Mouse (Mus musculus): ENCODE results near the gene Retreg1. TPM values are rescaled to one million over a fixed set of nuclear protein-coding genes. Genes with fewer than 3 reads are reported as not detected.

The Retreg1 gene
- polyA plus RNA-seq, 1 experiment from 2014 or later = 37.8 TPM

DNA sequence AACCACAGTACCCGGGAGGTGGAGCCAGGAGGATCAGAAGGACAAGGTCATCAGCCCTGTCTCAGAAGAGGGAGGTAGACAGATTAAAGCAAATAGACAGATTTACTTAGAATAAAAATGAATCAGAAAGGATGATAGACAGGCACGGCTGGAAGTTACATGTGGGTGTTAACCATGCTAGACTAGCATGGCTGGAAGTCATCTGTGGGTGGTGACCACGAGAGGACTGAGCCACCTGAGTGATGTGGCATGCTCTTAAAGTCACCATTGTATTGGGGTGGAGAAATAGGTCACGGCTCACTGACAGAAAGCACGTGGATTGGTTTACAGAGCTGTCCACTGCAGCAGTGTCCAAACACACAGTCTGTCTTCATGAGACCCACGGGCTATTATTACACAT is 36.2 kb downstream of the Retreg1 start:
- no peak overlapping the region for H3K4me3 ChIP-seq (ENCODE audit: low read depth, low read length)
- TF ChIP-seq CTCF (IDR thresholded peaks at IDR 0.05; ENCODE audit: low read depth) = no peak
- H3K9me3 ChIP-seq (ENCODE audit: control insufficient read depth) = no peaks in the 10 kb centered on the region
- H3K27ac ChIP-seq (ENCODE audit: low read depth, low read length) = no peak overlapping the region
- no peak overlapping the region for H3K4me2 ChIP-seq (replicated peaks; ENCODE audit: low read depth)
- no peaks in the 10 kb centered on the region for H3K4me1 ChIP-seq (replicated peaks; ENCODE audit: control insufficient read depth, insufficient read depth, low read length)
- no peaks in the 10 kb centered on the region for H3K36me3 ChIP-seq (ENCODE audit: control insufficient read depth, insufficient read depth)
- H3K9ac ChIP-seq (ENCODE audit: low read depth, low read length) = no peak overlapping the region
- no peak for ATAC-seq
- no peaks in the 10 kb centered on the region for H3K27me3 ChIP-seq (replicated peaks; ENCODE audit: control insufficient read depth, insufficient read depth, low read length)
- WGBS = 64% methylated on average over 6 of the region's 6 CpGs

DNA sequence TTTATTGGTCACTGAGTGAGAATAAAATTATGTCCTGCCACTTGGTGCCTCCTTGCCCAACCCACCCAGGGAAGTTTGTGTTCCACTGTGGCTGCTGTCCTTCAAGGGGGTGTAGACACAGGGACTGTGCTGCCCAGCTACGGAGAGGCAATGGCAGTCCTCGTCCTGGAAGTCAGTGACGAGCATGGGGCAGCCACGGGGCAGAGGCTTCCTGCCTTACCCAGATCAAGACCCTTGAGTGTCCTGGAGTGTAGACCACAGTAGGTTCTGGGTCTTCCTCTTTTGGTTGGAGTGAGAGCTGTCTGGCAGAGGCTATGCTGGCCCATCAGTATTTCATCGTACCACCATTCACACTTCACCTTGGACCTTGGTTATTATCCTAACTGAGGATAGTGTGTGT is 37.2 kb downstream of the Retreg1 start:
- H3K27me3 ChIP-seq (replicated peaks; ENCODE audit: control insufficient read depth, insufficient read depth, low read length) = no peaks in the 10 kb centered on the region
- 82% methylated on average over 5 of the region's 5 CpGs for WGBS
- H3K9me3 ChIP-seq (ENCODE audit: control insufficient read depth) = no peaks in the 10 kb centered on the region
- H3K36me3 ChIP-seq (ENCODE audit: control insufficient read depth, insufficient read depth) = no peaks in the 10 kb centered on the region
- no peak overlapping the region for H3K4me3 ChIP-seq (ENCODE audit: low read depth, low read length)
- no peak for ATAC-seq
- TF ChIP-seq CTCF (IDR thresholded peaks at IDR 0.05; ENCODE audit: low read depth) = no peak
- no peak overlapping the region for H3K9ac ChIP-seq (ENCODE audit: low read depth, low read length)
- H3K4me2 ChIP-seq (replicated peaks; ENCODE audit: low read depth) = no peak overlapping the region
- no peaks in the 10 kb centered on the region for H3K4me1 ChIP-seq (replicated peaks; ENCODE audit: control insufficient read depth, insufficient read depth, low read length)
- H3K27ac ChIP-seq (ENCODE audit: low read depth, low read length) = no peak overlapping the region

DNA sequence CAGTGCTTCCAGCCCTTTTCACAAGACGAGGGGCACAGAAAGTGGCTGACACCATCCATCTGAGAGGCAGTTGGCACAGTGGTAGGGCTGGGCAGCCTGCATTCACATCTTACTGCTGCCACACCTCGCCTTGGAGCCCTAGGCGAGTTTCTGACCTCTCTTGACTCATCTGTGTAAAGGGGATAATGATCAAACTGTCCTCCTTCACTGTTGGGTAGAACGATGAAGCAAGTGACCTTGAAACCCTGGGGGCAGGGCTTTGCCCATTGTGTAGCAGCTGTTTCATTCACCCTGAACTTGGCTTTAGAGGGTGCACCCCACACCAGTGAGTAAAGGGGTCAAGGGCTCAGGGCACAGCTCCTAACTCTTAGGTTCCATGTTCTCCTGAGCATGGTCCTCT is 39.0 kb downstream of the Retreg1 start:
- H3K9ac ChIP-seq (ENCODE audit: low read depth, low read length) = no peak overlapping the region
- WGBS = 70% methylated on average over 4 of the region's 4 CpGs
- no peak for TF ChIP-seq CTCF (IDR thresholded peaks at IDR 0.05; ENCODE audit: low read depth)
- H3K4me3 ChIP-seq (ENCODE audit: low read depth, low read length) = no peak overlapping the region
- H3K27me3 ChIP-seq (replicated peaks; ENCODE audit: control insufficient read depth, insufficient read depth, low read length) = no peaks in the 10 kb centered on the region
- H3K4me2 ChIP-seq (replicated peaks; ENCODE audit: low read depth) = no peak overlapping the region
- H3K27ac ChIP-seq (ENCODE audit: low read depth, low read length) = no peak overlapping the region
- ATAC-seq = no peak
- H3K36me3 ChIP-seq (ENCODE audit: control insufficient read depth, insufficient read depth) = no peaks in the 10 kb centered on the region
- no peaks in the 10 kb centered on the region for H3K9me3 ChIP-seq (ENCODE audit: control insufficient read depth)
- H3K4me1 ChIP-seq (replicated peaks; ENCODE audit: control insufficient read depth, insufficient read depth, low read length) = no peaks in the 10 kb centered on the region

DNA sequence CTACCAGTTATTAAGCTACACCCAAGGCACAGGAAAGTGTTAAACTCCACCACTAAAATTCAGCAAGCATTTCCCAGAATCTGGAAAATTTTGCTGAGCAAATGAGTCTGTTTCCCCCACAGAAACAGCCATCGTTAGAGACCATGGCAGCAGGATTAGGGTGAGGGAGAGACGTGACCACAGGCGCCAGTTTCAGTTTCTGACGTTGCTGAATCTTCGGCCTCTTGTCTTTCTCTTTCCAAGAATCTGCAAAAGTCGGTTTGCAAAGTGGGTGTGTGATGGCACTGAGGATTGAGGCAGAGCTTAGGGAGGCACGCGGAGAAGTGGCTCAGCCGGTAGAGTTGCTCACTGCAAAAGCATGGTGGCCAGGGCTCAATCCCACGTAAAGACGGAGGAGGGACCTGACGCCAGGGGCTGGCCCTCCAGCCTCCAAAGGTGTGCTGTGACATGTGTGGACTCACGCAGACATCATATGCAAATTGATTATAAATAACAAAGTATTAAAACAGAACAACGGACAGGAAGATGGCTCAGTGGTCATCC is 41.5 kb downstream of the Retreg1 start:
- Histone ChIP-seq H3K4me1 (replicated peaks; ENCODE audit: control insufficient read depth, insufficient read depth, low read length) (no peaks in the 10 kb centered on the region), H3K27ac (ENCODE audit: low read depth, low read length) (no peak overlapping the region), H3K4me3 (ENCODE audit: low read depth, low read length) (no peak overlapping the region), H3K27me3 (replicated peaks; ENCODE audit: control insufficient read depth, insufficient read depth, low read length) (no peaks in the 10 kb centered on the region), H3K4me2 (replicated peaks; ENCODE audit: low read depth) (no peak overlapping the region), H3K36me3 (ENCODE audit: control insufficient read depth, insufficient read depth) (no peaks in the 10 kb centered on the region), H3K9ac (ENCODE audit: low read depth, low read length) (no peak overlapping the region), H3K9me3 (ENCODE audit: control insufficient read depth) (no peaks in the 10 kb centered on the region)
- no peak for ATAC-seq
- WGBS = 74% methylated on average over 14 of the region's 14 CpGs
- no peak for TF ChIP-seq CTCF (IDR thresholded peaks at IDR 0.05; ENCODE audit: low read depth)

DNA sequence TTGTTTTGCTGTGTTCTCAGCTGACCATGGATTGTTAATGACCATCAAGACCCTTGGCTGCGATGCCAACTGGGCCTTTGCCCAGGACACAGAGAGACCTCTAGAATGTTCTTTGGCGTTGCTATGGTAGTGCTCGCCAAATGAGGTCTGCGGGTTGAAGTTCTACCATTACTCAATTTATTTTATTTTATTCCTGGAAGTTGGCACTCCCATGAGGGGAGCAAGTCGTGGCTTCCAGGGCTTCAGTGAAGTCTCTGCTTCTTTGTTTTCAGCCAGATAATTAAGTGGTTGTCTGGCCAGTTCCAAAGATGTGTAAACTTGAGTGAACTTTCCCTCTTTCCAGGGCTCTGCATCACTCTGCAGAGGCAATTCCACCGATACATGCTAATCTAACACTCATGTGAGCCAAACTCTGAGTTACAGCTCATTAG is 43.6 kb downstream of the Retreg1 start:
- H3K9me3 ChIP-seq (ENCODE audit: control insufficient read depth) = no peaks in the 10 kb centered on the region
- ATAC-seq = no peak
- H3K4me3 ChIP-seq (ENCODE audit: low read depth, low read length) = no peak overlapping the region
- no peak for TF ChIP-seq CTCF (IDR thresholded peaks at IDR 0.05; ENCODE audit: low read depth)
- no peak overlapping the region for H3K9ac ChIP-seq (ENCODE audit: low read depth, low read length)
- no peaks in the 10 kb centered on the region for H3K36me3 ChIP-seq (ENCODE audit: control insufficient read depth, insufficient read depth)
- H3K27me3 ChIP-seq (replicated peaks; ENCODE audit: control insufficient read depth, insufficient read depth, low read length) = no peaks in the 10 kb centered on the region
- WGBS = 71% methylated on average over 6 of the region's 6 CpGs
- H3K27ac ChIP-seq (ENCODE audit: low read depth, low read length) = no peak overlapping the region
- no peaks in the 10 kb centered on the region for H3K4me1 ChIP-seq (replicated peaks; ENCODE audit: control insufficient read depth, insufficient read depth, low read length)
- no peak overlapping the region for H3K4me2 ChIP-seq (replicated peaks; ENCODE audit: low read depth)

DNA sequence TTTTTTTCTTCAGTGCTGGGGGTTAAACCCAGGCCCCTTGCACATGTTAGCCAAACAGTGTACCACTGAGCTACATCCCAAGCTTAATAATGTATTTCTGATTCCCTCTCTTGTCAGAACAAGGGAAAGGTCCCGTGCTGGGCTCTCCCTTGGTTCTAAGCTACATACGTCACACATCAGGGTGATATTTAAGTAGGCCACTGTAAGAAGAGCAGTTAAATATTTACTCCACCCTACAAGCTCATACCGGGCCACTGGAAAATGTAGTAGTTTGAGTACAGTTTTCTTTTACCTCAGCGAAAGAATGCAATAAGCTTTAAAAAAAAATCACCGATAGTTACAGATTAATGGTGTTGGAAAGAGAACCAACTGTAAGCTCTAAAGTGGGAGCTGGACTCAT is 46.9 kb downstream of the Retreg1 start:
- no peak overlapping the region for H3K4me3 ChIP-seq (ENCODE audit: low read depth, low read length)
- no peak for TF ChIP-seq CTCF (IDR thresholded peaks at IDR 0.05; ENCODE audit: low read depth)
- ATAC-seq = no peak
- no peaks in the 10 kb centered on the region for H3K36me3 ChIP-seq (ENCODE audit: control insufficient read depth, insufficient read depth)
- 87% methylated on average over 5 of the region's 5 CpGs for whole genome bisulfite sequencing
- no peaks in the 10 kb centered on the region for H3K4me1 ChIP-seq (replicated peaks; ENCODE audit: control insufficient read depth, insufficient read depth, low read length)
- H3K27ac ChIP-seq (ENCODE audit: low read depth, low read length) = no peak overlapping the region
- no peak overlapping the region for H3K4me2 ChIP-seq (replicated peaks; ENCODE audit: low read depth)
- H3K27me3 ChIP-seq (replicated peaks; ENCODE audit: control insufficient read depth, insufficient read depth, low read length) = no peaks in the 10 kb centered on the region
- H3K9ac ChIP-seq (ENCODE audit: low read depth, low read length) = no peak overlapping the region
- H3K9me3 ChIP-seq (ENCODE audit: control insufficient read depth) = no peaks in the 10 kb centered on the region

DNA sequence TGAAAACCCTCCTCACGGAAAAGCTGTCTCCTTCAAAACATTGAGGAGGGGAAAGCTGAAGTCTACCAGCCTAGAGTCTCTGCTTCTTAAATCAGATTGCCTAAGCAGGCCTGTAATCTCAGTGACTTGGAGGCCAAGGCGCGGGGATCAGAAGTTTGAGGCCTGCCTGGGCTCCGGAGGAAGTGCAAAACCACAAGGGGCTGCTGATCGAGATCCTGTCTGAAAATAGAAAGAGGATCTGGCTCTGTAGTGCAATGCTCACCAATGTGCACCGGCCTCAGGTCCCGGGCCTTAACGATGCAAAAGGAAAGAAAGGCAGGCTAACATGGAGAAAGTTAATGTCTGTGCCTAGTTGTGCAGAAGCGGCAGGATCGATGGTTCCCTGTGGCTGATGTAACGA is 48.6 kb downstream of the Retreg1 start:
- no peak overlapping the region for H3K27ac ChIP-seq (ENCODE audit: low read depth, low read length)

More for the DNA sequence above, 48.6 kb downstream of the Retreg1 start:
- no peak for ATAC-seq
- no peak overlapping the region for H3K4me3 ChIP-seq (ENCODE audit: low read depth, low read length)
- no peak for TF ChIP-seq CTCF (IDR thresholded peaks at IDR 0.05; ENCODE audit: low read depth)
- no peaks in the 10 kb centered on the region for H3K36me3 ChIP-seq (ENCODE audit: control insufficient read depth, insufficient read depth)
- H3K9ac ChIP-seq (ENCODE audit: low read depth, low read length) = no peak overlapping the region
- H3K27me3 ChIP-seq (replicated peaks; ENCODE audit: control insufficient read depth, insufficient read depth, low read length) = no peaks in the 10 kb centered on the region
- H3K4me1 ChIP-seq (replicated peaks; ENCODE audit: control insufficient read depth, insufficient read depth, low read length) = no peaks in the 10 kb centered on the region
- no peaks in the 10 kb centered on the region for H3K9me3 ChIP-seq (ENCODE audit: control insufficient read depth)
- WGBS = 82% methylated on average over 11 of the region's 11 CpGs
- no peak overlapping the region for H3K4me2 ChIP-seq (replicated peaks; ENCODE audit: low read depth)
